Mouse (Mus musculus): ENCODE measurements around the gene Rhoj. TPM values are rescaled to one million over a fixed set of nuclear protein-coding genes. Genes with fewer than 3 reads are reported as not detected.

Rhoj gene
- polyA plus RNA-seq, 1 experiment = 5.9 TPM

- no peak for DNase-seq
- TF ChIP-seq POLR2A (IDR thresholded peaks at IDR 0.05; ENCODE audit: control insufficient read depth, extremely low read depth, insufficient read depth, low read length, poor library complexity) (no peak), CTCF (IDR thresholded peaks at IDR 0.05; ENCODE audit: borderline replicate concordance, control insufficient read depth, extremely low read depth, insufficient read depth, low read length, poor library complexity) (no peak)
- Histone ChIP-seq H3K27ac (ENCODE audit: control insufficient read depth, insufficient read depth, low read length) (no peak overlapping the region), H3K4me1 (replicated peaks; ENCODE audit: control insufficient read depth, insufficient read depth, low read length) (no peaks in the 10 kb centered on the region), H3K4me3 (ENCODE audit: control insufficient read depth, insufficient read depth, low read length) (no peak overlapping the region), H3K27me3 (ENCODE audit: control insufficient read depth, insufficient read depth, low read length) (no peaks in the 10 kb centered on the region), H3K36me3 (ENCODE audit: control insufficient read depth, insufficient read depth, low read length) (no peaks in the 10 kb centered on the region)
- WGBS = 88% methylated on average over 7 of the region's 7 CpGs
Observed at GRCm38 (mm10) chr12:75354354-75354753, 46.2 kb downstream of the Rhoj start.

GRCm38 (mm10) chr12:75357781-75358180, 49.7 kb downstream of the Rhoj start:
- Histone ChIP-seq H3K36me3 (ENCODE audit: control insufficient read depth, insufficient read depth, low read length) (no peaks in the 10 kb centered on the region), H3K4me3 (ENCODE audit: control insufficient read depth, insufficient read depth, low read length) (no peak overlapping the region), H3K27me3 (ENCODE audit: control insufficient read depth, insufficient read depth, low read length) (no peaks in the 10 kb centered on the region), H3K27ac (ENCODE audit: control insufficient read depth, insufficient read depth, low read length) (no peak overlapping the region), H3K4me1 (replicated peaks; ENCODE audit: control insufficient read depth, insufficient read depth, low read length) (no peaks in the 10 kb centered on the region)
- WGBS = 93% methylated on average over 4 of the region's 4 CpGs
- TF ChIP-seq POLR2A (IDR thresholded peaks at IDR 0.05; ENCODE audit: control insufficient read depth, extremely low read depth, insufficient read depth, low read length, poor library complexity) (no peak), CTCF (IDR thresholded peaks at IDR 0.05; ENCODE audit: borderline replicate concordance, control insufficient read depth, extremely low read depth, insufficient read depth, low read length, poor library complexity) (no peak)
- DNase-seq = no peak

DNA sequence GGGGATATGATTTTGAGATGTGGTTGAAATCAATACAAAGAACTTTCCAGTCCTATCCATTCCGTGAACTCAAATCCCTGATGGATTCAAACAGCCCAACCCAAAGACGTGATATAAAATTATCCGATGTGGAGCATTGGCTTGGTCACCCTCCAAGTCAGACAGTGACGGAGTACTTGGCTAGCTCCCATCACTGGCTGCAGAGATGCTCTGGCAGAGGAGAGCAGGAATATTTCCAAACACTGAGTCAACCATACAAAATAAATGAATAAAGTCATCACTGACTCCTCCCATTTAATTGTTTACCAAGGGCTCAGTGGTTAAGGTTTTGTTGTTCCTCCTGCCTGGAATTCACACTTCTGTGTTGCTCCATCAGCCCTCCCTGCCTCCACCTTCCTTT, 50.6 kb downstream of the Rhoj start:
- Histone ChIP-seq H3K4me1 (replicated peaks; ENCODE audit: control insufficient read depth, insufficient read depth, low read length) (no peaks in the 10 kb centered on the region), H3K27ac (ENCODE audit: control insufficient read depth, insufficient read depth, low read length) (no peak overlapping the region), H3K27me3 (ENCODE audit: control insufficient read depth, insufficient read depth, low read length) (no peaks in the 10 kb centered on the region), H3K36me3 (ENCODE audit: control insufficient read depth, insufficient read depth, low read length) (no peaks in the 10 kb centered on the region), H3K4me3 (ENCODE audit: control insufficient read depth, insufficient read depth, low read length) (no peak overlapping the region)
- DNase-seq = no peak
- 94% methylated on average over 4 of the region's 4 CpGs for WGBS
- TF ChIP-seq POLR2A (IDR thresholded peaks at IDR 0.05; ENCODE audit: control insufficient read depth, extremely low read depth, insufficient read depth, low read length, poor library complexity) (no peak), CTCF (IDR thresholded peaks at IDR 0.05; ENCODE audit: borderline replicate concordance, control insufficient read depth, extremely low read depth, insufficient read depth, low read length, poor library complexity) (no peak)

DNA sequence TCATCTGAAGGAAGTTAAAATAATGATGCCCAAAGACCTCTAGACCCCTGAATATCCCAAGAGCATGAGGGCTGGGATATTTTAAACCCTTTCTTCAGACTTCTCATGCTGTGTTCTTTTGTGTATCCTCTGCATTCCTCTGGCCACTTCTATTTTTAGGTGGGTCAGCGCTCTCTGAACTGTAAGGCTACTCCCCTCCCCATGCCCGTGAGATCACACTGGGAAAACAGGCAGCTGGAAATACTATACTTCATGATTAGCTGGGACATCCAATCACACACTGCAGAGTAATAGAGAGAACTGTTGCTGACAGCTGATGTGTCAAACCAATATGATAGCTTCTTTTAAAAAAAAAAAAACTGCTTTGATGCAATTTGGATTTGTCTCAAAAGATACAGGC, 51.4 kb downstream of the Rhoj start:
- DNase-seq = no peak
- Histone ChIP-seq H3K4me1 (replicated peaks; ENCODE audit: control insufficient read depth, insufficient read depth, low read length) (no peaks in the 10 kb centered on the region), H3K4me3 (ENCODE audit: control insufficient read depth, insufficient read depth, low read length) (no peak overlapping the region), H3K36me3 (ENCODE audit: control insufficient read depth, insufficient read depth, low read length) (no peaks in the 10 kb centered on the region), H3K27ac (ENCODE audit: control insufficient read depth, insufficient read depth, low read length) (no peak overlapping the region), H3K27me3 (ENCODE audit: control insufficient read depth, insufficient read depth, low read length) (no peaks in the 10 kb centered on the region)
- WGBS = 91% methylated on average over 2 of the region's 2 CpGs
- TF ChIP-seq POLR2A (IDR thresholded peaks at IDR 0.05; ENCODE audit: control insufficient read depth, extremely low read depth, insufficient read depth, low read length, poor library complexity) = no peak

DNA sequence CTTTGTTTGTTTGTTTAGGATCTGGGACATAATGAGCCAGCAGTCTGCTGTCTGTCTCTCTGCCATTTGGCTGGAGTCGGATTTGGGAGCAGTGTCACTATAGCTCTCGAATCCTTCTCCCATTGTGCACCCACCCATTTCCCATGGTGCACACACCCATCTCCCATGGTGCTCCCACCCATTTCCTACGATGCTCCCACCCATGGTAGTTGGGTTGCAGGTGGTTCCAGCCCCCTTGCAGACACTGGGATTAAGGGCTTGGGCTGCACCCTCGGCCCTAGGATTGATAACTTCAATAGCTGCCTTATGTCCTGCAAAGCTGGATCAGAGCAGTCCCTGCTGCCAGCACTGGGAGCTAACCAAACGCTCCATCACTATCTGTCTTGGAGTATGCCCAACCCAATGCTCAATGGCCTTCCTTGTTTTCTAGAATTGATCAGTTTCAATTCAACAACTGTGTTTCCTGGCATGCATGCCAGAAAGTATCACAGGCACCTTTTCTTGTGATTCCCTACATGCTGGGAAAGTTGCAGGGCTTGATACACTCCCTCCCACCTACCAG, 51.9 kb downstream of the Rhoj start:
- no peak for DNase-seq
- Histone ChIP-seq H3K27ac (ENCODE audit: control insufficient read depth, insufficient read depth, low read length) (no peak overlapping the region), H3K4me3 (ENCODE audit: control insufficient read depth, insufficient read depth, low read length) (no peak overlapping the region), H3K4me1 (replicated peaks; ENCODE audit: control insufficient read depth, insufficient read depth, low read length) (no peaks in the 10 kb centered on the region), H3K27me3 (ENCODE audit: control insufficient read depth, insufficient read depth, low read length) (no peaks in the 10 kb centered on the region), H3K36me3 (ENCODE audit: control insufficient read depth, insufficient read depth, low read length) (no peaks in the 10 kb centered on the region)
- WGBS = 85% methylated on average over 5 of the region's 5 CpGs
- TF ChIP-seq POLR2A (IDR thresholded peaks at IDR 0.05; ENCODE audit: control insufficient read depth, extremely low read depth, insufficient read depth, low read length, poor library complexity) (no peak), CTCF (IDR thresholded peaks at IDR 0.05; ENCODE audit: borderline replicate concordance, control insufficient read depth, extremely low read depth, insufficient read depth, low read length, poor library complexity) (no peak)

- TF ChIP-seq POLR2A (IDR thresholded peaks at IDR 0.05; ENCODE audit: control insufficient read depth, extremely low read depth, insufficient read depth, low read length, poor library complexity) = no peak
- no peak for TF ChIP-seq CTCF (IDR thresholded peaks at IDR 0.05; ENCODE audit: borderline replicate concordance, control insufficient read depth, extremely low read depth, insufficient read depth, low read length, poor library complexity)
- Histone ChIP-seq H3K36me3 (ENCODE audit: control insufficient read depth, insufficient read depth, low read length) (no peaks in the 10 kb centered on the region), H3K4me3 (ENCODE audit: control insufficient read depth, insufficient read depth, low read length) (no peak overlapping the region), H3K27ac (ENCODE audit: control insufficient read depth, insufficient read depth, low read length) (no peak overlapping the region), H3K4me1 (replicated peaks; ENCODE audit: control insufficient read depth, insufficient read depth, low read length) (no peaks in the 10 kb centered on the region), H3K27me3 (ENCODE audit: control insufficient read depth, insufficient read depth, low read length) (no peaks in the 10 kb centered on the region)
- 96% methylated on average over 16 of the region's 16 CpGs for WGBS
- no peak for DNase-seq
Observed at GRCm38 (mm10) chr12:75362456-75362855, 54.3 kb downstream of the Rhoj start.

- 97% methylated on average over 4 of the region's 4 CpGs for WGBS
- no peak for DNase-seq
- Histone ChIP-seq H3K4me3 (ENCODE audit: control insufficient read depth, insufficient read depth, low read length) (no peak overlapping the region), H3K36me3 (ENCODE audit: control insufficient read depth, insufficient read depth, low read length) (no peaks in the 10 kb centered on the region), H3K4me1 (replicated peaks; ENCODE audit: control insufficient read depth, insufficient read depth, low read length) (no peaks in the 10 kb centered on the region), H3K27me3 (ENCODE audit: control insufficient read depth, insufficient read depth, low read length) (no peaks in the 10 kb centered on the region), H3K27ac (ENCODE audit: control insufficient read depth, insufficient read depth, low read length) (no peak overlapping the region)
- TF ChIP-seq POLR2A (IDR thresholded peaks at IDR 0.05; ENCODE audit: control insufficient read depth, extremely low read depth, insufficient read depth, low read length, poor library complexity) (no peak), CTCF (IDR thresholded peaks at IDR 0.05; ENCODE audit: borderline replicate concordance, control insufficient read depth, extremely low read depth, insufficient read depth, low read length, poor library complexity) (no peak)
Observed at GRCm38 (mm10) chr12:75364416-75364815, 56.3 kb downstream of the Rhoj start.

Data from thymus, adult 2 months (tissue).